Mouse (Mus musculus): ENCODE data around the gene Ncdn. TPM values are rescaled to one million over a fixed set of nuclear protein-coding genes. Genes with fewer than 3 reads are reported as not detected.

Ncdn gene
- polyA plus RNA-seq, 2 experiments: 5.1 to 5.5 TPM

DNA sequence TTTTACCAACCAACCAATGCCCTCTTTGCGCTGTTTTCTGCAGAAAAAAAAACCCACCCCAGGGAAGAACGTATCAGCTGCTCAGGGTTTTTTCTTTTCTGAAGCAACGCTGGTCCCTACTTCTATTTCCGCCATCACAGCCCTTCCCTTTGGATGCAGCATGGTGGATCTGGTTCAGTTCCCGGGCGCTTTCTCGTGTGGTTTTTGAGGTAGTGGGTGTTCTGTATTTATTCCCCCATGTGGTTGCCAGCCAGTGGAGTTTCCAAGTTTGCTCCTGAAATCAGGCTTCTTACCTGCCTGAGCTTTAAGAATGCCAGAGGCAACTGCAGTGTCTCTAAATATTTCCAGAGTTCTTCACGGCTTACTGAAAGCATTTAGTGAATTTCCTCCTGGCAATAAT lies 29.3 kb upstream of the Ncdn start:
- H3K36me3 ChIP-seq (replicated peaks; ENCODE audit: control insufficient read depth, insufficient read depth, low read depth): no peaks in the 10 kb centered on the region
- H3K27ac ChIP-seq: no peak overlapping the region
- 78% methylated on average over 8 of the region's 8 CpGs for WGBS (ENCODE audit: insufficient replicate concordance)
- no peak overlapping the region for H3K4me2 ChIP-seq (ENCODE audit: low read depth)
- ATAC-seq (ENCODE audit: insufficient read depth): no peak
- H3K9me3 ChIP-seq (ENCODE audit: control insufficient read depth, low read length): no peaks in the 10 kb centered on the region
- H3K27me3 ChIP-seq (ENCODE audit: control insufficient read depth, insufficient read depth, low read length): no peaks in the 10 kb centered on the region
- no peaks in the 10 kb centered on the region for H3K4me1 ChIP-seq (replicated peaks; ENCODE audit: control insufficient read depth in 2 of 2, insufficient read depth in 2 of 2, low read length in 1 of 2)
- no peak for DNase-seq (ENCODE audit: low read depth in 3 of 3, low spot score in 3 of 3)
- no peak overlapping the region for H3K9ac ChIP-seq (replicated peaks)
- TF ChIP-seq CTCF (IDR thresholded peaks at IDR 0.05; ENCODE audit: low read depth) (no peak), EP300 (IDR thresholded peaks at IDR 0.05; ENCODE audit: low read depth) (no peak)
- no peak overlapping the region for H3K4me3 ChIP-seq (ENCODE audit: insufficient read depth in 1 of 2, low read depth in 2 of 2, low read length in 2 of 2)

DNA sequence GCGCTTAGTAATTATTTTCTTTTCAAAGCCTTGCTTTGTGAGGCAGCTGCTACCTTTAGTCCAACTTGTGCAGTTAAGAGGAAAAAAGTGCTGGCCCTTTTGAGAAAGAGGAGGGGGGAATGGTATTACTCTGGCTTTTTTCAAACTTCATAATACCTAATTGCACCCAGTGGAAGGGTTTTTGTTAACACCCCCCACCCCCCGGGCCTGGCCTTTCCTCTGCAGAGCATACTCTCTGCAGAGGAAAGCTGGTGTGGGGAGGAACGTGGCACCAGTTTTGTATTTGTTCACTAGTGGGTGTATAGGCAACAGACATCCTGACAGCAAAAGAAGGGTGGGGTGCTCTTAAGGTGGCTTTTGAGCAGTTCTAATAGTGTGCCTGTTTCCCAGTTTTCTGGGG lies 28.6 kb upstream of the Ncdn start:
- ATAC-seq (ENCODE audit: insufficient read depth) (no peak), DNase-seq (ENCODE audit: low read depth in 3 of 3, low spot score in 3 of 3) (no peak)
- Histone ChIP-seq H3K27me3 (ENCODE audit: control insufficient read depth, insufficient read depth, low read length) (no peaks in the 10 kb centered on the region), H3K9ac (replicated peaks) (no peak overlapping the region), H3K4me2 (ENCODE audit: low read depth) (no peak overlapping the region), H3K4me1 (replicated peaks; ENCODE audit: control insufficient read depth in 2 of 2, insufficient read depth in 2 of 2, low read length in 1 of 2) (no peaks in the 10 kb centered on the region), H3K4me3 (ENCODE audit: insufficient read depth in 1 of 2, low read depth in 2 of 2, low read length in 2 of 2) (no peak overlapping the region), H3K36me3 (replicated peaks; ENCODE audit: control insufficient read depth, insufficient read depth, low read depth) (no peaks in the 10 kb centered on the region), H3K27ac (no peak overlapping the region), H3K9me3 (ENCODE audit: control insufficient read depth, low read length) (no peaks in the 10 kb centered on the region)
- 69% methylated on average over 3 of the region's 3 CpGs for WGBS (ENCODE audit: insufficient replicate concordance)
- no peak for TF ChIP-seq EP300 (IDR thresholded peaks at IDR 0.05; ENCODE audit: low read depth)
- TF ChIP-seq CTCF (IDR thresholded peaks at IDR 0.05; ENCODE audit: low read depth): no peak

DNA sequence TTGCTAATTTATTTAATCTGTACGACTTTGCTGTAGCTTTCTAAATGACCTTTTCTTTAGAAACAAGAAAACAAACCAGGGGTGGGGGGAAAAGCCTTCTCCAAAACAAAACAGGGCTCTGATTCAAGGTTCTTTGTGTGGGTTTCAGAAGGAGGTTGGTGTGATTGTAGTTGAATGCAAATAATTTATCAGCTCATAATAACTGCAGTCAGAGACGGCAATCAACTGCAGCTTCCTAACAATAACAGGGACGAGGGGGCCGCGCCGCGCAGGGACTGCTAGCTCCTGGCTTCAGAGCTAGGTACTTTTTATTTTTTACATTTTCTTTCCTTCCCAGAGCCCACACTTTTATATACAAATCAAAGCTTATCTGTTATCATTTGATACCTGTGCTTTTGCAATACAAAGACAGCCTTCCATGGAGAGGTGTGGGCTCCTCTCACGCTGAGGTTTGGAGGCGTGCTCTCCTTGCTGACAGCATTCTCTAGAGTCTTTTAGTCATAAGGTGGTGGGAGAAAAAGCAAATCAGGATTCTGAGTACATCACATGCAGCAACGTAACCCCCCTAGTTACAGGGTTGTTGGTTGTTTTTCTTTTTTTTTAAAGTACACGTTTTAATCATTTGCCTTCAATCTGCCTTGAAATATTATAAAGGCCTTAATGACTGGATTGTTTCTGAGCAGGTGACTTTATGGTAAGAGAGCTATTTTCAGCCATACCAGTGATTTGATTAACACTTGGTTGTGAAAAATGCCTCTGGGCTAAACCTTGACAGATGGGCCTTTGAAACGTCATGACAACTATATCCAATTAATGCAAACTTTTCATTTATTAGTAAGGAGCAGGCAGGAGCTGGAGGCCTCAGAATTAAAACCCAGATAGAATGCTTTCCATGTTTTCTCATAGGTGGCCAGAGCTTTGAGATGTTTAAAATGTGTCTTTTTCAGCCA lies 26.9 kb upstream of the Ncdn start:
- H3K9me3 ChIP-seq (ENCODE audit: control insufficient read depth, low read length): no peaks in the 10 kb centered on the region
- WGBS (ENCODE audit: insufficient replicate concordance): 73% methylated on average over 12 of the region's 12 CpGs
- no peak overlapping the region for H3K4me3 ChIP-seq (ENCODE audit: insufficient read depth in 1 of 2, low read depth in 2 of 2, low read length in 2 of 2)
- no peak overlapping the region for H3K9ac ChIP-seq (replicated peaks)
- TF ChIP-seq CTCF (IDR thresholded peaks at IDR 0.05; ENCODE audit: low read depth) (no peak), EP300 (IDR thresholded peaks at IDR 0.05; ENCODE audit: low read depth) (no peak)
- H3K36me3 ChIP-seq (replicated peaks; ENCODE audit: control insufficient read depth, insufficient read depth, low read depth): no peaks in the 10 kb centered on the region
- DNase-seq (ENCODE audit: low read depth in 3 of 3, low spot score in 3 of 3) (no peak), ATAC-seq (ENCODE audit: insufficient read depth) (no peak)
- H3K27me3 ChIP-seq (ENCODE audit: control insufficient read depth, insufficient read depth, low read length): no peaks in the 10 kb centered on the region
- no peak overlapping the region for H3K27ac ChIP-seq
- H3K4me1 ChIP-seq (replicated peaks; ENCODE audit: control insufficient read depth in 2 of 2, insufficient read depth in 2 of 2, low read length in 1 of 2): no peaks in the 10 kb centered on the region
- no peak overlapping the region for H3K4me2 ChIP-seq (ENCODE audit: low read depth)

DNA sequence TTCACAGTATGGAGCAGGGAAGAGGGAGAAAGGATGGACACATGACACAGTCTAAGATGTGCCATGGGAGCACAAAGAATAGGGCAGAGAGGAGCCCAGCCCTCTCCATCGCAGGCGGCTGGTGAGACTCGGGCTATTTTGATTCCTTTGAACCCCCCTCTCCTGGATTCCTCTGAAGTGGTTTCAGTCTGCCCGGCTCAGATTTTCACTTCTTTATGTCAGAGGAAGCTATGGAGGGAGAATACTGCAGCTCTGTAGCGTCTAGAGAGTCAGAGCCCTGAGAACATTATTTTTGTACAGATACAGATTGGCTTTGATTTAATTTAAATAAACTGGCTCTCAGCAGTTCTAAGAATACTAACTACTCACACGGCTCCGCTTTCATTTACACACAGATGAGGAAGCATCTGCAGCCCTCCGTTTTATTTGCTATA lies 25.9 kb upstream of the Ncdn start:
- WGBS (ENCODE audit: insufficient replicate concordance): 72% methylated on average over 8 of the region's 8 CpGs
- Histone ChIP-seq H3K27me3 (ENCODE audit: control insufficient read depth, insufficient read depth, low read length) (no peaks in the 10 kb centered on the region), H3K4me1 (replicated peaks; ENCODE audit: control insufficient read depth in 2 of 2, insufficient read depth in 2 of 2, low read length in 1 of 2) (no peaks in the 10 kb centered on the region), H3K9ac (replicated peaks) (no peak overlapping the region), H3K36me3 (replicated peaks; ENCODE audit: control insufficient read depth, insufficient read depth, low read depth) (no peaks in the 10 kb centered on the region), H3K27ac (no peak overlapping the region), H3K9me3 (ENCODE audit: control insufficient read depth, low read length) (no peaks in the 10 kb centered on the region), H3K4me3 (ENCODE audit: insufficient read depth in 1 of 2, low read depth in 2 of 2, low read length in 2 of 2) (no peak overlapping the region), H3K4me2 (ENCODE audit: low read depth) (no peak overlapping the region)
- no peak for DNase-seq (ENCODE audit: low read depth in 3 of 3, low spot score in 3 of 3)
- TF ChIP-seq EP300 (IDR thresholded peaks at IDR 0.05; ENCODE audit: low read depth): no peak
- TF ChIP-seq CTCF (IDR thresholded peaks at IDR 0.05; ENCODE audit: low read depth): no peak
- no peak for ATAC-seq (ENCODE audit: insufficient read depth)

DNA sequence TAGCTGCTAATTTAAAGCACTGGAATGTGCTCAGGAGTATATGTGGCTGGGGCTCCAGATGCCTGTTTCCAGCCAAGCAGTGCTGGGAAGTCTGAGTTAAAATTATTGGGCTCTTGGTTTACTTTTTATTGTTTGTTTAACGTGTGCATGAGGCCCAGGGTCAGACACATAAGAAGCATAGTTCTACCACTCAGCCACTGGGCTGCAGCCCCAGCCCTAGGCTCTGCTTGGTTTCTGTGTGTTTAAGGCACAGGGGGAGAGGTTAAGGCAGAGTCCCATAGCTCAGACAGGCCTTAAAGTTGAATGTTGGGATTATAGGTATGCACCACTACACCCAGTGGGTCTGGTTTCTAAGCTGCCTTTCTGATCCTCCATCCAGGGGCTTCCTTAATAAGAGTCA lies 21.9 kb upstream of the Ncdn start:
- Histone ChIP-seq H3K36me3 (replicated peaks; ENCODE audit: control insufficient read depth, insufficient read depth, low read depth) (no peaks in the 10 kb centered on the region), H3K4me3 (ENCODE audit: insufficient read depth in 1 of 2, low read depth in 2 of 2, low read length in 2 of 2) (no peak overlapping the region), H3K27me3 (ENCODE audit: control insufficient read depth, insufficient read depth, low read length) (no peaks in the 10 kb centered on the region), H3K27ac (no peak overlapping the region), H3K4me2 (ENCODE audit: low read depth) (no peak overlapping the region), H3K9ac (replicated peaks) (no peak overlapping the region), H3K9me3 (ENCODE audit: control insufficient read depth, low read length) (no peaks in the 10 kb centered on the region), H3K4me1 (replicated peaks; ENCODE audit: control insufficient read depth in 2 of 2, insufficient read depth in 2 of 2, low read length in 1 of 2) (peaks cover 0 to 1% of the 10 kb centered on the region in 2 experiments; a peak in 2 of 4 replicates)
- ATAC-seq (ENCODE audit: insufficient read depth): no peak
- no peak for DNase-seq (ENCODE audit: low read depth in 3 of 3, low spot score in 3 of 3)
- TF ChIP-seq CTCF (IDR thresholded peaks at IDR 0.05; ENCODE audit: low read depth) (no peak), EP300 (IDR thresholded peaks at IDR 0.05; ENCODE audit: low read depth) (no peak)
- WGBS (ENCODE audit: insufficient replicate concordance): 65% methylated on average over 1 of the region's 1 CpGs

Measured in liver, embryonic 14.5 days (tissue).